Mouse (Mus musculus) megakaryocyte, embryonic 14.5 days (primary cell): ENCODE data around the gene Sephs1.

Source experiments
- FLI1 ChIP-seq: IDR thresholded peaks from 2 replicates; pipeline ENCODE4 v1.6.1; 2012; ENCODE audit warnings: low read length, inconsistent platforms, mixed read lengths
- GATA1 ChIP-seq: IDR thresholded peaks from 3 replicates; pipeline ENCODE4 v1.6.1; 2012; ENCODE audit warnings: mixed read lengths, low read length, inconsistent platforms, borderline replicate concordance

- TF ChIP-seq GATA1 (no peak), FLI1 (no peak)
Observed at GRCm38 (mm10) chr2:4902346-4902745, 21.0 kb downstream of the Sephs1 start.
